Mouse (Mus musculus) bone marrow macrophage, adult 2 months (primary cell): ENCODE measurements around the gene Wdr82.

Experiments
- CTCF ChIP-seq: IDR thresholded peaks from 2 replicates; pipeline ENCODE4 v1.5.1; 2012; ENCODE audit warnings: low read depth, mild to moderate bottlenecking, low read length, moderate library complexity
- POLR2A ChIP-seq: IDR thresholded peaks from 2 replicates; pipeline ENCODE4 v1.6.1; 2012; ENCODE audit warnings: mild to moderate bottlenecking, low read depth, low read length, borderline replicate concordance

DNA sequence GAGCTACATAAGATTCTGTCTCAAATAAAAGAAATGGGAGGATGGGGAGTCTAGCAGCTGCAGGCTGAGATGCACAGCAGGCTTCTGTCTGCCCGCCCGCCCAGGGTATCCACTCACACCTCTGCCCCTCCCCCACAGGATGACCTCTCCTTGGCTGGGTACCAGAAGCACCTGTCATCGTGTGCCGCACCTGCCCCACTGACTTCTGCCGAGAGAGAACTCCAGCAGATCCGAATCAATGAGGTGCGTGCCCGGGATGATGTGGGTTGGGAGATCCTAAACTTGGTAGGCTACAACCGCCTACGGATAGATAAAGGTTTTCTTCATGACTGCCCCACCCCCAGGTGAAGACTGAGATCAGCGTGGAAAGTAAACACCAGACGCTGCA lies 41.9 kb downstream of the Wdr82 start:
- TF ChIP-seq CTCF (no peak), POLR2A (no peak)
